Mouse (Mus musculus) limb, embryonic 10.5 days (tissue): ENCODE results near the gene Sox13. TPM values are rescaled to one million over a fixed set of nuclear protein-coding genes. Genes with fewer than 3 reads are reported as not detected.
"Not testable (repeated sequence)": the region's sequence is repeated elsewhere in the genome, so short reads cannot be mapped to it uniquely, and the experiment has no call there.

Source experiments
- DNase-seq: peaks from one replicate; pipeline ENCODE4 v3.0.0-alpha.2; 2017; ENCODE audit warnings: low spot score
- H3K27ac ChIP-seq: fragments of 300-500 bp; sonication (generic); 2 replicates; pipeline ENCODE4 v1.5.1; 2016; ENCODE audit warnings: mild to moderate bottlenecking
- H3K27me3 ChIP-seq: fragments of 300-500 bp; sonication (generic); 2 replicates; pipeline ENCODE4 v1.6.1; 2016; ENCODE audit warnings: low read depth, mild to moderate bottlenecking; ENCODE audit not compliant: poor library complexity, severe bottlenecking
- H3K36me3 ChIP-seq: fragments of 300-500 bp; sonication (generic); 2 replicates; pipeline ENCODE4 v1.6.1; 2016; ENCODE audit warnings: mild to moderate bottlenecking, moderate library complexity
- H3K4me1 ChIP-seq: fragments of 300-500 bp; sonication (generic); 2 replicates; pipeline ENCODE4 v1.6.1; 2016
- H3K4me3 ChIP-seq: fragments of 300-500 bp; sonication (generic); 2 replicates; pipeline ENCODE4 v1.5.1; 2016; ENCODE audit warnings: mild to moderate bottlenecking, moderate library complexity
- H3K9me3 ChIP-seq: fragments of 300-500 bp; sonication (generic); replicated peaks from 2 replicates; pipeline ENCODE4 v1.6.1; 2016; ENCODE audit warnings: mild to moderate bottlenecking
- WGBS: fragments of 180-500 bp; shearing (Covaris S2); methylation state at CpG from one replicate; pipeline ENCODE4 v1.1.7; 2016; 5-methylcytosine and 5-hydroxymethylcytosine counted together
- polyA plus RNA-seq: library from polyadenylated mRNA; unstranded; fragments of >200 nt; fragmentation: Nextera tagmentation; extraction: Ambion mirVana; gene quantifications from 2 replicates; pipeline ENCODE4 v1.2.1, GENCODE M21; 2016

The Sox13 gene
- polyA plus RNA-seq, 1 experiment from 2014 or later = 10.3 TPM

- WGBS = 36% methylated on average over 9 of the region's 9 CpGs
- no peaks in the 10 kb centered on the region for H3K36me3 ChIP-seq
- no peaks in the 10 kb centered on the region for H3K9me3 ChIP-seq
- no peak overlapping the region for H3K27ac ChIP-seq
- H3K4me3 ChIP-seq = no peak overlapping the region
- no peak for DNase-seq
- H3K4me1 ChIP-seq = peaks cover 25% of the 10 kb centered on the region
- H3K27me3 ChIP-seq = peaks cover 42% of the 10 kb centered on the region
Measured at GRCm38 (mm10) chr1:133351762-133352161, 72.4 kb downstream of the Sox13 start.

- H3K36me3 ChIP-seq = no peaks in the 10 kb centered on the region
- peaks cover 33% of the 10 kb centered on the region for H3K27me3 ChIP-seq
- H3K4me3 ChIP-seq = no peak within 1 kb of the TSS
- H3K9me3 ChIP-seq = no peaks in the 10 kb centered on the region
- H3K4me1 ChIP-seq = peaks cover 9% of the 10 kb centered on the region
- no peak for DNase-seq
- no peak within 1 kb of the TSS for H3K27ac ChIP-seq
- 81% methylated on average over 1 of the region's 1 CpGs for WGBS
Measured at GRCm38 (mm10) chr1:133350210-133350609, 74.0 kb downstream of the Sox13 start, which contains the start of gene Ren1. Ren1 (plus strand) TSS chr1:133350510.

GRCm38 (mm10) chr1:133347693-133348520 is 76.3 kb downstream of the Sox13 start:
- Histone ChIP-seq H3K4me3 (no peak overlapping the region), H3K36me3 (no peaks in the 10 kb centered on the region), H3K9me3 (no peaks in the 10 kb centered on the region), H3K4me1 (peaks cover 9% of the 10 kb centered on the region), H3K27me3 (peaks cover 12% of the 10 kb centered on the region; the same call in 1 of the 2 replicates), H3K27ac (no peak overlapping the region)
- WGBS = 80% methylated on average over 11 of the region's 11 CpGs
- DNase-seq = no peak

GRCm38 (mm10) chr1:133347226-133347625 is 77.0 kb downstream of the Sox13 start:
- H3K4me1 ChIP-seq = peaks cover 9% of the 10 kb centered on the region
- H3K27me3 ChIP-seq = peaks cover 7% of the 10 kb centered on the region; the same call in 1 of the 2 replicates
- no peak for DNase-seq
- no peaks in the 10 kb centered on the region for H3K36me3 ChIP-seq
- WGBS = 70% methylated on average over 3 of the region's 3 CpGs
- H3K9me3 ChIP-seq = no peaks in the 10 kb centered on the region
- no peak overlapping the region for H3K27ac ChIP-seq
- H3K4me3 ChIP-seq = no peak overlapping the region

- 85% methylated on average over 9 of the region's 9 CpGs for WGBS
- no peak overlapping the region for H3K27ac ChIP-seq
- no peak for DNase-seq
Measured at GRCm38 (mm10) chr1:133346531-133346930, 77.6 kb downstream of the Sox13 start.

GRCm38 (mm10) chr1:133344357-133344756 is 79.8 kb downstream of the Sox13 start:
- DNase-seq = no peak
- Histone ChIP-seq H3K9me3 (no peaks in the 10 kb centered on the region), H3K36me3 (no peaks in the 10 kb centered on the region), H3K27me3 (no peaks in the 10 kb centered on the region), H3K4me3 (no peak overlapping the region), H3K4me1 (no peaks in the 10 kb centered on the region), H3K27ac (no peak overlapping the region)
- 95% methylated on average over 2 of the region's 2 CpGs for WGBS

More at GRCm38 (mm10) chr1:133346531-133346930, 77.6 kb downstream of the Sox13 start:
- H3K36me3 ChIP-seq = no peaks in the 10 kb centered on the region
- no peak overlapping the region for H3K4me3 ChIP-seq
- H3K4me1 ChIP-seq = peaks cover 6% of the 10 kb centered on the region
- peaks cover 4% of the 10 kb centered on the region; the same call in 1 of the 2 replicates for H3K27me3 ChIP-seq
- H3K9me3 ChIP-seq = no peaks in the 10 kb centered on the region

- H3K36me3 ChIP-seq, H3K27ac ChIP-seq, H3K4me1 ChIP-seq, DNase-seq, H3K9me3 ChIP-seq, H3K4me3 ChIP-seq, H3K27me3 ChIP-seq: not testable (repeated sequence)
- WGBS = 82% methylated on average over 1 of the region's 1 CpGs
Measured at GRCm38 (mm10) chr1:133340403-133340802, 83.8 kb downstream of the Sox13 start.

GRCm38 (mm10) chr1:133333937-133334336 is 90.2 kb downstream of the Sox13 start:
- H3K27ac ChIP-seq = no peak overlapping the region
- H3K27me3 ChIP-seq = peaks cover 36% of the 10 kb centered on the region
- no peak overlapping the region for H3K4me3 ChIP-seq
- peaks cover 8% of the 10 kb centered on the region for H3K4me1 ChIP-seq
- H3K9me3 ChIP-seq = no peaks in the 10 kb centered on the region
- DNase-seq = no peak
- WGBS = 91% methylated on average over 6 of the region's 6 CpGs
- H3K36me3 ChIP-seq = no peaks in the 10 kb centered on the region

- H3K9me3 ChIP-seq = no peaks in the 10 kb centered on the region
- H3K4me1 ChIP-seq = peaks cover 8% of the 10 kb centered on the region
- DNase-seq = no peak
- 90% methylated on average over 11 of the region's 11 CpGs for WGBS
- H3K27me3 ChIP-seq = peaks cover 47% of the 10 kb centered on the region
- H3K36me3 ChIP-seq = no peaks in the 10 kb centered on the region
- H3K4me3 ChIP-seq = no peak overlapping the region
- H3K27ac ChIP-seq = no peak overlapping the region
Measured at GRCm38 (mm10) chr1:133332656-133333430, 91.3 kb downstream of the Sox13 start.

Other genes starting within 250 kb of the Sox13 start
- gene Golt1a, start 114.6 kb downstream of the Sox13 start, polyA plus RNA-seq = not detected in 2 replicates
- not detected in 2 replicates for gene Kiss1, start 102.5 kb downstream of the Sox13 start, polyA plus RNA-seq
- 0.09 TPM in 1 of 2 replicates, not detected in the other for gene Ren1, start 73.9 kb downstream of the Sox13 start, polyA plus RNA-seq
- gene Etnk2, start 60.8 kb downstream of the Sox13 start, polyA plus RNA-seq = 1.7 and 2.0 TPM in 2 replicates
- 928 and 985 TPM in 2 replicates for gene Snrpe, start 185.9 kb upstream of the Sox13 start, polyA plus RNA-seq
- not detected in 2 replicates for gene Zbed6, start 236.5 kb upstream of the Sox13 start, polyA plus RNA-seq
- 5.0 and 6.2 TPM in 2 replicates for gene Gm38394, start 236.9 kb upstream of the Sox13 start, polyA plus RNA-seq